Mouse (Mus musculus): Measurements from ENCODE around the gene Tbce. TPM values are rescaled to one million over a fixed set of nuclear protein-coding genes. Genes with fewer than 3 reads are reported as not detected.
"Not testable (repeated sequence)": the region's sequence is repeated elsewhere in the genome, so short reads cannot be mapped to it uniquely, and the experiment has no call there.

Gene Tbce
- total and polyA plus RNA-seq, 3 experiments: 2.6 to 88.8 (median 56.1) TPM

- no peak for TF ChIP-seq GATA2 (IDR thresholded peaks at IDR 0.05; ENCODE audit: borderline replicate concordance, low read depth, low read length)
- Histone ChIP-seq H3K4me1 (ENCODE audit: insufficient read depth, low read depth, low read length) (peaks cover 28% of the 10 kb centered on the region), H3K9me3 (replicated peaks) (no peaks in the 10 kb centered on the region), H3K36me3 (replicated peaks) (peaks cover 52% of the 10 kb centered on the region), H3K27me3 (ENCODE audit: insufficient read depth, low read length) (no peaks in the 10 kb centered on the region), H3K4me3 (ENCODE audit: low read depth, low read length) (no peak overlapping the region)
- DNase-seq (ENCODE audit: low spot score) (no peak), ATAC-seq (ENCODE audit: extremely low read depth, insufficient number of reproducible peaks, low FRiP score, poor library complexity, severe bottlenecking) (no peak)
Observed at GRCm38 (mm10) chr13:14026154-14026820, 13.2 kb downstream of the Tbce start.

GRCm38 (mm10) chr13:14025554-14025953 is 13.9 kb downstream of the Tbce start:
- H3K4me3 ChIP-seq (ENCODE audit: low read depth, low read length): no peak overlapping the region
- H3K4me1 ChIP-seq (ENCODE audit: insufficient read depth, low read depth, low read length): peaks cover 22% of the 10 kb centered on the region
- H3K9me3 ChIP-seq (replicated peaks): no peaks in the 10 kb centered on the region
- DNase-seq (ENCODE audit: low spot score) (no peak), ATAC-seq (ENCODE audit: extremely low read depth, insufficient number of reproducible peaks, low FRiP score, poor library complexity, severe bottlenecking) (no peak)
- no peaks in the 10 kb centered on the region for H3K27me3 ChIP-seq (ENCODE audit: insufficient read depth, low read length)
- TF ChIP-seq GATA1 (IDR thresholded peaks at IDR 0.05; ENCODE audit: borderline replicate concordance, low read length) (no peak), POLR2AphosphoS5 (IDR thresholded peaks at IDR 0.05; ENCODE audit: insufficient replicate concordance, low read depth, low read length) (no peak), GATA2 (IDR thresholded peaks at IDR 0.05; ENCODE audit: borderline replicate concordance, low read depth, low read length) (no peak), CTCF (IDR thresholded peaks at IDR 0.05; ENCODE audit: low read depth, low read length) (no peak), TAL1 (conservative IDR thresholded peaks at IDR 0.05; ENCODE audit: low read depth, low read length) (no peak)
- peaks cover 47% of the 10 kb centered on the region for H3K36me3 ChIP-seq (replicated peaks)

GRCm38 (mm10) chr13:14021417-14021816 is 18.0 kb downstream of the Tbce start:
- not testable (repeated sequence) for ATAC-seq (ENCODE audit: extremely low read depth, insufficient number of reproducible peaks, low FRiP score, poor library complexity, severe bottlenecking); H3K4me3 ChIP-seq (ENCODE audit: low read depth, low read length); H3K27me3 ChIP-seq (ENCODE audit: insufficient read depth, low read length); H3K9me3 ChIP-seq (replicated peaks); DNase-seq (ENCODE audit: low spot score)
- Histone ChIP-seq H3K36me3 (replicated peaks) (peaks cover 46% of the 10 kb centered on the region), H3K4me1 (ENCODE audit: insufficient read depth, low read depth, low read length) (peaks cover 11% of the 10 kb centered on the region; the same call in 1 of the 2 replicates)

GRCm38 (mm10) chr13:14018852-14019251 is 20.6 kb downstream of the Tbce start:
- DNase-seq (ENCODE audit: low spot score): no peak
- TF ChIP-seq POLR2AphosphoS5 (IDR thresholded peaks at IDR 0.05; ENCODE audit: insufficient replicate concordance, low read depth, low read length) (no peak), CTCF (IDR thresholded peaks at IDR 0.05; ENCODE audit: low read depth, low read length) (no peak), GATA1 (IDR thresholded peaks at IDR 0.05; ENCODE audit: borderline replicate concordance, low read length) (no peak), GATA2 (IDR thresholded peaks at IDR 0.05; ENCODE audit: borderline replicate concordance, low read depth, low read length) (no peak)
- Histone ChIP-seq H3K27me3 (ENCODE audit: insufficient read depth, low read length) (no peaks in the 10 kb centered on the region), H3K4me1 (ENCODE audit: insufficient read depth, low read depth, low read length) (peaks cover 5% of the 10 kb centered on the region; the same call in 1 of the 2 replicates), H3K4me3 (ENCODE audit: low read depth, low read length) (no peak overlapping the region), H3K36me3 (replicated peaks) (peaks cover 60% of the 10 kb centered on the region), H3K9me3 (replicated peaks) (no peaks in the 10 kb centered on the region)
- ATAC-seq (ENCODE audit: extremely low read depth, insufficient number of reproducible peaks, low FRiP score, poor library complexity, severe bottlenecking): no peak

- TF ChIP-seq TAL1 (conservative IDR thresholded peaks at IDR 0.05; ENCODE audit: low read depth, low read length) (no peak), POLR2AphosphoS5 (IDR thresholded peaks at IDR 0.05; ENCODE audit: insufficient replicate concordance, low read depth, low read length) (no peak), CTCF (IDR thresholded peaks at IDR 0.05; ENCODE audit: low read depth, low read length) (no peak), GATA1 (IDR thresholded peaks at IDR 0.05; ENCODE audit: borderline replicate concordance, low read length) (no peak), GATA2 (IDR thresholded peaks at IDR 0.05; ENCODE audit: borderline replicate concordance, low read depth, low read length) (no peak)
- H3K36me3 ChIP-seq (replicated peaks): peaks cover 65% of the 10 kb centered on the region
- H3K9me3 ChIP-seq (replicated peaks): no peaks in the 10 kb centered on the region
Observed at GRCm38 (mm10) chr13:14018283-14018682, 21.2 kb downstream of the Tbce start.

GRCm38 (mm10) chr13:14015609-14016008 is 23.8 kb downstream of the Tbce start:
- no peaks in the 10 kb centered on the region for H3K9me3 ChIP-seq (replicated peaks)
- ATAC-seq (ENCODE audit: extremely low read depth, insufficient number of reproducible peaks, low FRiP score, poor library complexity, severe bottlenecking): no peak
- no peak overlapping the region for H3K4me3 ChIP-seq (ENCODE audit: low read depth, low read length)
- TF ChIP-seq POLR2AphosphoS5 (IDR thresholded peaks at IDR 0.05; ENCODE audit: insufficient replicate concordance, low read depth, low read length): no peak
- TF ChIP-seq GATA2 (IDR thresholded peaks at IDR 0.05; ENCODE audit: borderline replicate concordance, low read depth, low read length): no peak
- no peak for TF ChIP-seq CTCF (IDR thresholded peaks at IDR 0.05; ENCODE audit: low read depth, low read length)
- TF ChIP-seq GATA1 (IDR thresholded peaks at IDR 0.05; ENCODE audit: borderline replicate concordance, low read length): no peak
- no peak for TF ChIP-seq TAL1 (conservative IDR thresholded peaks at IDR 0.05; ENCODE audit: low read depth, low read length)
- no peaks in the 10 kb centered on the region for H3K27me3 ChIP-seq (ENCODE audit: insufficient read depth, low read length)
- peaks cover 90% of the 10 kb centered on the region for H3K36me3 ChIP-seq (replicated peaks)
- DNase-seq (ENCODE audit: low spot score): no peak
- H3K4me1 ChIP-seq (ENCODE audit: insufficient read depth, low read depth, low read length): peaks cover 10% of the 10 kb centered on the region; the same call in 1 of the 2 replicates

More at GRCm38 (mm10) chr13:14018283-14018682, 21.2 kb downstream of the Tbce start:
- ATAC-seq (ENCODE audit: extremely low read depth, insufficient number of reproducible peaks, low FRiP score, poor library complexity, severe bottlenecking) (no peak), DNase-seq (ENCODE audit: low spot score) (no peak)
- H3K4me3 ChIP-seq (ENCODE audit: low read depth, low read length): no peak overlapping the region
- H3K4me1 ChIP-seq (ENCODE audit: insufficient read depth, low read depth, low read length): peaks cover 5% of the 10 kb centered on the region; the same call in 1 of the 2 replicates
- no peaks in the 10 kb centered on the region for H3K27me3 ChIP-seq (ENCODE audit: insufficient read depth, low read length)

- H3K27me3 ChIP-seq (ENCODE audit: insufficient read depth, low read length): no peaks in the 10 kb centered on the region
- DNase-seq (ENCODE audit: low spot score) (no peak), ATAC-seq (ENCODE audit: extremely low read depth, insufficient number of reproducible peaks, low FRiP score, poor library complexity, severe bottlenecking) (no peak)
- no peak overlapping the region for H3K4me3 ChIP-seq (ENCODE audit: low read depth, low read length)
- no peak for TF ChIP-seq GATA1 (IDR thresholded peaks at IDR 0.05; ENCODE audit: borderline replicate concordance, low read length)
- TF ChIP-seq GATA2 (IDR thresholded peaks at IDR 0.05; ENCODE audit: borderline replicate concordance, low read depth, low read length): no peak
- TF ChIP-seq POLR2AphosphoS5 (IDR thresholded peaks at IDR 0.05; ENCODE audit: insufficient replicate concordance, low read depth, low read length): no peak
- no peak for TF ChIP-seq TAL1 (conservative IDR thresholded peaks at IDR 0.05; ENCODE audit: low read depth, low read length)
- no peak for TF ChIP-seq CTCF (IDR thresholded peaks at IDR 0.05; ENCODE audit: low read depth, low read length)
- peaks cover 10% of the 10 kb centered on the region; the same call in 1 of the 2 replicates for H3K4me1 ChIP-seq (ENCODE audit: insufficient read depth, low read depth, low read length)
- H3K36me3 ChIP-seq (replicated peaks): peaks cover 95% of the 10 kb centered on the region
- H3K9me3 ChIP-seq (replicated peaks): no peaks in the 10 kb centered on the region
Observed at GRCm38 (mm10) chr13:14014540-14014939, 24.9 kb downstream of the Tbce start.

Data from G1E (cell line).